Mouse (Mus musculus) ovary, postnatal 10 days (tissue): ENCODE data around the gene Tcfl5.

Experiments used
- DNase-seq: peaks from one replicate; pipeline ENCODE4 v3.0.0; 2022; ENCODE audit warnings: low spot score

The Tcfl5 gene

DNA sequence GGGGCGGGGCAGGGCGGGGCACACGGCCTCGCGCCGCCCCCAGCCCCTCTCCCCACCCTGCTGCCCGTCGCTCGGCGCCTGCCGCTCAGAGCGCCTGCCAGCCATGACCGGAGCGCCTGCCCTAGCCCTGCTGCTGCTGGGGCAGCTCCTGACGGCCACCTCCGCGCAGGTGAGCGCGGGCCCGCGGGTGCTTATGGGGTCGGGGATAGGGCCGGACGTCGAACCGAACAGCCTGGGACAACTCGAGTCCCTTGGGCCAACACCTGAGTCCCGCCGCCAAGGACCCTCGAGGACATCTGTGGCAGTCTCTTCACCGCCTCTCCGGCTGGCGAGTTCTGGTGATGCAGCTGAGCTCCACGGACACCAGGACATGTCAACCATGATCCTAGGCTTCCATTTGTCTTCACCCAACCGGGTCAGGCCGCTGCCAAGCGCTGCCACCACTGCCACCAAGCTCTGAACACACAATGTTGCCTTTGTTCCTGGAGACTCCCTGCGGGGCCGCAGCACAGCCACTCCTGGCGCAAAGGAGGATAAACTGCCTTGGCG, 44.3 kb downstream of the Tcfl5 start:
- no peak for DNase-seq

DNA sequence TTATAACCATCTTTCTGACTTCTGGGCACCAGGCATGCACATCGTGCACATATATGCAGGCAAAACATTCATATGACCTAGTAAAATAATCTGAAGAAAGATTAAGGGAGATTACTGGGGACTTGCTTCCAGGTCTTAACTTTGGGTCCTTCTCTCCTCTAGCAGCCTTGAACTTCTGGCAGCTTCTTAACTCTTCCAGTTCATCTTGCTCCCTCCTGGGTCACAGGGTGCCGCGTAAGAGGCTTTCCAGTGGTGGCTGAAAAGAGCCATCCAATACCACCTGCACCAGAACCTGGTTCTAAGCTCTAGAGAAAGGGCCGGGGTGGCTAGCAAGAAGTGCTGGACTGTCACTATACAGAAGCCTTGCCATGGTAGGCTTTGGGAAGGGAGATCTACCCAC, 45.0 kb downstream of the Tcfl5 start, which contains the start of gene Col9a3:
Col9a3 (plus strand) TSS at position 301 of the 400 bp plus-strand sequence.
- no peak for DNase-seq

DNA sequence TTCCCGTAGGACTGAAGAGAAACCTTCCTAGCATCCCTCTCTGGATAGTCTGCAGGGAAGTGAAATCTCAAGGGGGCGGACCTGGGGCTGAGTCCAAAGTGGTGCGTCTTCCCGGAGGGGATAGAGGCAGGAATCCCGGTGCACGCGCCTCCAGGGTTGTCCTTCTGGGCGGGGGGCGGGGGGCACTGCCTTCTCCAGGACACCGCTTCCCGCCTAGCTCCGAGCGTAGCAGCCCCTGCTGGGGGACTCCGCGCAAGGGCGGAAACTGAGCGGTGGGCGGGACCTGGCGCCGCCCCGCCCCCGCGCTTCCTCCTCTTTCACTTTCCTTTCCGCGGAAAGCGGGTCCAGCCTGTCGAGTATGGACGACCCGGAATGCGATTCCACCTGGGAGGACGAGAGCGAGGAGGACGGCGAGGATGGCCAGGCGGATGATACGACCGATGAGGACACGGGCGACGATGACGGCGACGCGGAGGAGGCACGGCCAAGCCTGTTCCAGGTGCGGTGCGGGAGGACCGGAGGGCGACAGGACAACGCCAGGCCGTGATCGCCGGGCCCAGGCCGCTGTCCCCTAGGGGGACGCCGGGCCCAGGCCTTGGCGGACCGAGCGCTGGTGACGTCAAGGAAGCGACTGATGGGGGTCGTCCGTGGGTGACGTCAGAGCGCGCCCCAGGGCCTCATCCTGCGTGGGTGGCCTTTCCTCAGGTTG, 53.2 kb downstream of the Tcfl5 start, which contains the start of gene Ogfr:
Ogfr (plus strand) TSS at position 123 of the 709 bp plus-strand sequence.
- DNase-seq = peak; percentile 67

DNA sequence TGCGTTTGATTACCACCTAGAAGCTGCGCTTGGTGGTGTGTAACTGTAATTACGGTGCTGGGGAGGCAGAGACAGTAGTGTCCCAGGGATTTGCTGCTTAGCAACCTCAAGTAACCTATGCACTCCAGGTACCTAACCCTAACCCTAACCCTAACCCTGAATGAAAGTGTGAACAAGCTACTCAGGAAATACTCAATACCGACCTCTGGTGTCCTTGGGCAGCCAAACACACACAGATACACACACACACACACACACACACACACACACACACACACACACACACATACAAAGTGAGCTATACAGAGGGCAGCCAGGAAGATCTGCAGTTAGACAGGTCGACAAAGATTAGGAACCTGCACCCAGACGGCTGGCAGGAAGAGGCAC, 53.8 kb downstream of the Tcfl5 start:
- DNase-seq = no peak

DNA sequence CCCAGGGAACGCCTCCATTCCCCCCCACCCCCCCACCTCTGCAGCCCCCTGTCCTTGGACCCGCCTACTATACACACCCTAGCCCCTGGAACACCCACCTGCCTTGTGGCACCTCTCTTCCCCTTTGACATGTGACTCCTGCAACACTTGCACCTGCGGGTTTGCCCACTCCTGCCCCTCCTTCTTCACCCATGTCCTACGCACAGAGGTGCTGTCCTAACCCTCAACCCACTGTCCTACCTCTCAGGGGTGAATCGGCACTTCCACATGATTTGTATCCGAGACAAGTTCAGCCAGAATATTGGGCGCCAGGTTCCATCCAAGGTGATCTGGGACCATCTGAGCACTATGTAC, 59.4 kb downstream of the Tcfl5 start:
- no peak for DNase-seq

DNA sequence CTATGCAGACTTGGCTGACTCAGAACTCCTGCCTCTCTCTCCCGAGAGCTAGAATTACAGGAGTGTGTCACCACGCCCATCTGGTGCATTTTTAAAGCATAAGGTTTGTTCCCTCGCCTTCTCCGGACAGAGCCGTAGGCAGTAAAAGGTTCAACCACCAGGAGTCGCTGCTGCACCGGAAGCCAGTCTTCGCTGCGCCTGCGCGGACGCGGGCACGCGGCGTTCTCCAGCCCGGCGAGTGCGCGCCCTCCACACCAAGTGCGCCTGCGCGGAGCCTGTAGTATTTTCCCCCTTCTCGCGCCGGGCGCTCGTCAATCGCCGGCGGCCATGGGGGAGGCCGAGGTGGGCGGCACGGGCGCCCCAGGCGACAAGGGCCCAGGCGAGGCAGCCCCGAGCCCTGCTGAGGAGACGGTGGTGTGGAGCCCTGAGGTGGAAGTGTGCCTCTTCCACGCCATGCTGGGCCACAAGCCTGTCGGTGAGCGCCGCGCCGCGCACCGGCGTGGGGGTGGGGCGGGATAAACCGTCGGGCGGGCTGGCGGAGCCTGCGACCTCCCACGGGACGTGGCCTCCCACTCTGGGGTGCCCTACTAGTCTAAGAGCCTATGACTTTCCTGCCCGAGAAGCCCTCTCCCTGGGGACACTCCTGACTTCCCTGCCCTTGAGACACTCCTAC, 59.9 kb downstream of the Tcfl5 start:
- peak; percentile 97 for DNase-seq

DNA sequence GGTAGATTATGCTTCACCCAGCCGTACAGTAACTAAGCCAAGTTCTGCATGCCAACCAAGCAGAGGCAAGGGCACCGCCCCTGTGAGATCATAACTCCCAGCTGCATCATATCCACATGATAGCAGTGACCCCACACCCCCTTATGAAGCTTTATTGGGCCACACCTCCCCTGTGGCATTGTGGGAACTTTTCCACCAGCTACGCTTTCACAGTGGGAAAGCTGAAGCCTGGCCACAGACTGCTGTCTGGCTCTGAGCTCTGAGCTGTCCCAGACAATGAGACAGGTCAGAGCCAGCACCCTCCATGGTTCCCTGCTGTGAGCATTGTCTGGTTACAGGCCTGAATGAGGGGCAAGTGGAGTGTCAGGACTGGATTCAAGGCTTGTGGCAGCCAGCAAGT, 61.5 kb downstream of the Tcfl5 start, which contains the start of gene Mrgbp:
Mrgbp (plus strand) TSS at position 303 of the 400 bp plus-strand sequence.
- DNase-seq = no peak

DNA sequence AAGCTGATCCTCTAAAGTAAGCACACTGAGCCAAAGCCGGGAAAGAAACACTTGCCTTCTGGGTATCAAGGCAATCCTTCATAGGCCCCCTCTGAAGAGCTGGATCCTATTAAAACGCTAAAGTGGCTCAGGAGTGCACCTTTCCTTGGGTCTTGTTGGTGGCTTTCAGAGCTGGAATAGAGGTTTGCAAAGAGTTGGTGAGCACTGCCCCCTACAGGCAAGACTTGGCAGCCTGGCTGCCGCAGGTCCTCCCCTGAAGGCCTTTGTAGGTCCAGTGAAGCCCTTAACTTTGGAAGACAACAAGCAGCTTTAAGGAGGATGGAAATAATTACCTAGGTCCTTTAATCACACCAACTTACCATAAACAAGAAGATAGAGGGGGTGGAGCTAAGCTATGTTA, 63.8 kb downstream of the Tcfl5 start:
- DNase-seq = no peak

DNA sequence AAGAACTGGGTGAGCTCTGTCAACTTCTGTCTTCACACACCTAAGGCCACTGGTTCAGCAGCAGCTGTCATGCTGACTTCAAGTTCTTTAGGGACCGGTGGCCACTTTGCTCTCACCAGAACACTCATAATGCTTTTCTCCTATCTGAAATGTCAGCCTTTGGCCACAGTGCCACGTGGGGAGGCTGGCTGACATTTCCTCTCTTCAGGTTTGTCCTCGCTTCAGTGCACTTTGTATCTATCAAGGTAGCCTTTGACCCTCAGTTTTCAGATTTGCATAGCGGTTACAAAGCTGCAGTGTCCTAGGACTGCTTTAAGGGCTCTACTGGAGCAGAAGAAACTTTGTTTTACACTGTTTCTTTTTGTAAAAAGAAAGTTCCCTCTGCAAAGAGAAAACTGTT, 66.0 kb downstream of the Tcfl5 start:
- no peak for DNase-seq
